Mouse (Mus musculus) liver, adult 2 months (tissue): ENCODE results near the gene Sun1.

Experiments used
- CTCF ChIP-seq: fragments of 200-500 bp; IDR thresholded peaks from 2 replicates; pipeline ENCODE4 v1.5.1; 2011; ENCODE audit warnings: low read depth, low read length, control low read depth
- POLR2A ChIP-seq: fragments of 200-500 bp; IDR thresholded peaks from 2 replicates; pipeline ENCODE4 v1.6.1; 2011; ENCODE audit warnings: low read length, control low read depth; ENCODE audit not compliant: insufficient read depth; ENCODE audit errors: extremely low read depth

DNA sequence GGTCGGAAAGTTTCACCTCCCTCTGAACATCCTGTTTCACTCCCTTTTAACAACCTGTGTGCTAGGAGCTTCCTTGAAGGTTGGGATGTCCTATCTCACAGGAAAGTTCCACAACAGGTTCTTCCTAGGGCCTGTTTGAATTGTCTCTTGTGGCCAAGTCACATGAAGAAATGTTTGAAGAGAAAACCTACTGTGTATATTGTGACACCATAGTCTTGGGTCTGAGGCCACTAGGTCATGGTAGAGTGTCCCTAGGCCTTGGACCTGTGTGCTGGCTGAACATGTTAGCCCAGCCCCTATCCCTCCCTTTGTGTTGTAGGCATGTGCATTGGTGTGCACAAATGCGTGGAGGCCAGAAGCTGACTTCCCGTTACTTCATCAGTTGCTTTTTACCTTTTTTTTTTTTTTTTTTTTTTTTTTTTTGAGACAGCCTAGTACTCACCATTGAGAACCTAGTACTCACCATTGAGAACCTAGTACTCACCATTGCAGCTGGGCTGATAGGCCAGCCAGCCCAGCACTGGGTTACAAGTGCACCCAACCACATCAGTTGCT is 55.9 kb downstream of the Sun1 start:
- no peak for TF ChIP-seq CTCF
- no peak for TF ChIP-seq POLR2A
